Mouse (Mus musculus): ENCODE results near the gene Glis3.

DNA sequence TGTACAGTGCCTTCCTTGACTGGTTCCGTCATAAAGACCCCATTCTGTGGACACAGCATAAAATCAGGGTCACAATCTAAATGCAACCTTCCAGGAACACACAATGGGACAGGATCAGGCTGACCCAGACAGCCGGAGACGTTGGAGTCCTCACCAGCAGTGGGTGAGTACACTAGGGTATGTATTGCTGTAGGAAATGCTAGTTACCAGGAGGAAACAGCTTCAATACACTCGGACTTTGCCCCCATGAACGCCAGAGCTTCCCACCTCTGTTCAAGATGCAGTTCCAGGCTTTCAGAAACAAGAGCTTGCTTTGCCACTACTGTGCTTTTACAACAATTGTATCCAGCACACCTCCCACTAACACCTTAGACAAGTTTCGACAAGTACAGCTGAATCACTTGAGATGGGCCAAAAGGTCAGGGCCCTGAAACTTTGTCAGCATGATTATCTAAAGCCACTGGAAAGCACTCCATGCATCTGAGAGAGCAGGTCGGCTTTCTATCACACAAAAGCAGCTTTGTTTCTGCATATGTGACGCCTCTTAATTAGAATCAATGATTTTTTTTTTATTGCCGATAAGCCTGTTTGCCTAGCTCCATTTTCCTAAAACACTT, 162.3 kb downstream of the Glis3 start:
- TF ChIP-seq GATA1 (IDR thresholded peaks at IDR 0.05; ENCODE audit: low read length) (no peak), TAL1 (IDR thresholded peaks at IDR 0.05; ENCODE audit: low read length) (no peak)
